Mouse (Mus musculus) heart, adult 2 months (tissue): ENCODE measurements around the gene Nanos2. TPM values are rescaled to one million over a fixed set of nuclear protein-coding genes. Genes with fewer than 3 reads are reported as not detected.

ENCODE experiments used
- DNase-seq, 2 experiments: peaks; one replicate each; pipeline ENCODE4 v3.0.0; 2021
- H3K27ac ChIP-seq: fragments of 200-600 bp; 2 replicates; pipeline ENCODE4 v1.8.1; 2022
- H3K27me3 ChIP-seq: fragments of 200-500 bp; 2 replicates; pipeline ENCODE4 v1.6.1; 2012; ENCODE audit warnings: mild to moderate bottlenecking, low read length, inconsistent platforms, mixed read lengths; ENCODE audit not compliant: control insufficient read depth, insufficient read depth
- H3K36me3 ChIP-seq: fragments of 200-500 bp; 2 replicates; pipeline ENCODE4 v1.6.1; 2012; ENCODE audit warnings: low read length, inconsistent platforms; ENCODE audit not compliant: control insufficient read depth, insufficient read depth
- H3K4me1 ChIP-seq: fragments of 200-500 bp; 2 replicates; pipeline ENCODE4 v1.6.1; 2011; ENCODE audit warnings: low read length; ENCODE audit not compliant: control insufficient read depth, insufficient read depth
- H3K4me3 ChIP-seq: fragments of 200-600 bp; 2 replicates; pipeline ENCODE4 v1.8.1; 2022
- H3K79me2 ChIP-seq: fragments of 200-500 bp; replicated peaks from 2 replicates; pipeline ENCODE4 v1.6.1; 2012; ENCODE audit warnings: mild to moderate bottlenecking, inconsistent platforms, low read length, moderate library complexity, mixed read lengths; ENCODE audit not compliant: control insufficient read depth, insufficient read depth
- H3K9ac ChIP-seq: fragments of 200-500 bp; 2 replicates; pipeline ENCODE4 v1.6.1; 2012; ENCODE audit warnings: low read depth, mild to moderate bottlenecking, control low read depth, inconsistent platforms, low read length, mixed read lengths
- CTCF ChIP-seq: fragments of 200-600 bp; IDR thresholded peaks from 2 replicates; pipeline ENCODE4 v1.8.1; 2022; ENCODE audit warnings: antibody characterized with exemption, mild to moderate bottlenecking, moderate library complexity
- EP300 ChIP-seq: fragments of 200-500 bp; IDR thresholded peaks from 2 replicates; pipeline ENCODE4 v1.6.1; 2011; ENCODE audit warnings: low read depth, low read length, control low read depth; ENCODE audit not compliant: insufficient read depth
- POLR2A ChIP-seq: fragments of 200-500 bp; IDR thresholded peaks from 2 replicates; pipeline ENCODE4 v1.6.1; 2011; ENCODE audit warnings: mild to moderate bottlenecking, low read depth, low read length, control low read depth; ENCODE audit not compliant: insufficient read depth
- WGBS: fragments of 180-500 bp; shearing (Covaris S2); methylation state at CpG from one replicate; pipeline ENCODE4 v1.1.7; 2018; 5-methylcytosine and 5-hydroxymethylcytosine counted together
- intact Hi-C: fragments of 180-260 bp; cut with DNase I; formaldehyde crosslinking; loops from one replicate; pipeline ENCODE4 v1.15.1; 2025
- polyA plus RNA-seq: library from polyadenylated mRNA; depleted of rRNA; stranded (reverse); fragments of >200 nt; gene quantifications from 2 replicates; pipeline ENCODE4 v1.2.3, GENCODE M21; 2012
- total RNA-seq, 2 experiments: library from RNA; stranded (reverse); gene quantifications; 2 replicates each; pipeline ENCODE4 v1.2.3; 2021

The Nanos2 gene
- total and polyA plus RNA-seq, 3 experiments: 0.08 TPM; not detected in 2

DNA sequence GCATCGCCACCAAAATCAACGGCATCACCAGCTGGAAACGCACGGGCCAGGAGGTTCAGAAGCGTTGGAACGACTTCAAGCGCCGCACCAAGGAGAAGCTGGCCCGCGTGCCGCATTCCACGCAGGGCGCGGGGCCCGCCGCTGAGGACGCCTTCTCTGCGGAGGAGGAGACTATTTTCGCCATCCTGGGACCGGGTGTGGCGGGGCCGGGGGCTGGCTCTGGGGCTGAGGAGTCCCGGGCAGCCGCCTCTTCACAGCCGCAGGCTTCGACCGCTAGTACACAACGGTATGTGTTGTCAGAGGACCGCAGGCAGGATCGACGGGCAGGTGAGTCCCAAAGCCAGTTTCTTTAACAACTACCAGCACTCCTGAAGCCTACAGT, 5.1 kb downstream of the Nanos2 start:
- Histone ChIP-seq H3K4me1 (no peaks in the 10 kb centered on the region), H3K79me2 (no peaks in the 10 kb centered on the region), H3K27me3 (no peaks in the 10 kb centered on the region; the same call in 1 of the 2 replicates), H3K9ac (peak overlapping the region; percentile 63), H3K4me3 (peak overlapping the region; percentile 64), H3K27ac (peak overlapping the region; percentile 5), H3K36me3 (no peaks in the 10 kb centered on the region)
- DNase-seq: peak in 1 of 2 experiments; percentile 59
- WGBS: 5% methylated on average over 31 of the region's 31 CpGs
- TF ChIP-seq CTCF (no peak), EP300 (no peak), POLR2A (no peak)
- intact Hi-C loops: loop anchor here (5.0 kb wide), 1 partner anchor 95 kb away; no protein-coding TSS in a partner anchor

GRCm38 (mm10) chr7:18993036-18993435, 5.8 kb downstream of the Nanos2 start:
- intact Hi-C loops: loop anchor here (5.0 kb wide), 1 partner anchor 96 kb away; no protein-coding TSS in a partner anchor
- no peak for TF ChIP-seq EP300
- TF ChIP-seq CTCF: no peak
- TF ChIP-seq POLR2A: no peak
- H3K4me3 ChIP-seq: no peak overlapping the region
- H3K79me2 ChIP-seq: no peaks in the 10 kb centered on the region
- DNase-seq: no peak
- no peak overlapping the region for H3K9ac ChIP-seq
- no peaks in the 10 kb centered on the region for H3K4me1 ChIP-seq
- H3K27me3 ChIP-seq: no peaks in the 10 kb centered on the region
- no peaks in the 10 kb centered on the region for H3K36me3 ChIP-seq
- WGBS: 74% methylated on average over 5 of the region's 5 CpGs
- H3K27ac ChIP-seq: no peak overlapping the region

DNA sequence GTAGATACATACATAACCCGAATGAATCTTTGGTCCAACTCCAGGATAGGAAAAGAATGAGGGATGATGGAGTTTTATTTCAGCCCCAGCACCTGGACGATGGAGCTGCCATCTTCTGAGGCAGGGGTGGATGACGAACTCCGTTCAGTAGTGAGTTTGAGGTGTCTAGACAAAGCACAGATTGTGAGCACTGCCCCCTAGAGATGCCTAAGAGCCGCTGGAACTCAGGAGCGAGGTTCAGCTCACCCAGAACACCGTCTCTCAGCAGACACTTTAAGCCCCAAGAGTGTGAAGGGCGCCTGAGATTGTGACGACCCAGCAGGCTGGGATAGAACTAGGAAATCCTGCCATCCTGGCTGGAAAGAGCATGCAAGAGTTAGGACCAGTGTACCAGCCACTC, 11.6 kb downstream of the Nanos2 start:
- 48% methylated on average over 9 of the region's 9 CpGs for WGBS
- H3K36me3 ChIP-seq: no peaks in the 10 kb centered on the region
- no peak overlapping the region for H3K27ac ChIP-seq
- no peak overlapping the region for H3K4me3 ChIP-seq
- H3K9ac ChIP-seq: no peak overlapping the region
- no peaks in the 10 kb centered on the region for H3K27me3 ChIP-seq
- peaks cover 2% of the 10 kb centered on the region; the same call in 1 of the 2 replicates for H3K4me1 ChIP-seq
- H3K79me2 ChIP-seq: no peaks in the 10 kb centered on the region
- DNase-seq: no peak
- intact Hi-C loops: no loop called here
- TF ChIP-seq POLR2A (no peak), CTCF (peak; percentile 47)

DNA sequence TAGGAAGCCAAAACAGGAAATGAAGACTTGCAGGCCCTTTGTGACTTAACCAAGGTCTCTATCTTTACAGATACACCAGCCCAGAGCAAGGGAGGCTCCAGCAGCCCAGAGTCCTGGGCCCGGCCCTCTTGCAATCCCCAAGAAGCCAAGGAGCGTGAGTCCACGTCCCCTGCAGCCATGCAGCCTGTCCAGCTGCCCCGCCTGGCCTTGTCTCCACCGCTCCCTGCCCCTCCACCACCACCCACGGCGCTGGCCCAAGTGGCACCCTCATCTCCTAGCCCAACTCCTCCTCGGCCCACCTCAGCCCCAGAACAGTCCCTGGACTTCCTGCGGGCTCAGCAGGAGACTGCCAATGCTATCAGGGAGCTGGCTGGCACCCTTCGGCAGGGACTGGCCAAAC, 13.2 kb downstream of the Nanos2 start:
- H3K27me3 ChIP-seq: no peaks in the 10 kb centered on the region
- DNase-seq: peak in 1 of 2 experiments; percentile 29
- WGBS: 31% methylated on average over 10 of the region's 10 CpGs
- peak overlapping the region; percentile 94 for H3K27ac ChIP-seq
- H3K79me2 ChIP-seq: peaks cover 4% of the 10 kb centered on the region; the same call in 1 of the 2 replicates
- peaks cover 2% of the 10 kb centered on the region; the same call in 1 of the 2 replicates for H3K4me1 ChIP-seq
- TF ChIP-seq CTCF (no peak), EP300 (no peak), POLR2A (no peak)
- no peaks in the 10 kb centered on the region; the same call in 1 of the 2 replicates for H3K36me3 ChIP-seq
- intact Hi-C loops: no loop called here
- peak overlapping the region; percentile 57 for H3K9ac ChIP-seq
- H3K4me3 ChIP-seq: peak overlapping the region; percentile 45

DNA sequence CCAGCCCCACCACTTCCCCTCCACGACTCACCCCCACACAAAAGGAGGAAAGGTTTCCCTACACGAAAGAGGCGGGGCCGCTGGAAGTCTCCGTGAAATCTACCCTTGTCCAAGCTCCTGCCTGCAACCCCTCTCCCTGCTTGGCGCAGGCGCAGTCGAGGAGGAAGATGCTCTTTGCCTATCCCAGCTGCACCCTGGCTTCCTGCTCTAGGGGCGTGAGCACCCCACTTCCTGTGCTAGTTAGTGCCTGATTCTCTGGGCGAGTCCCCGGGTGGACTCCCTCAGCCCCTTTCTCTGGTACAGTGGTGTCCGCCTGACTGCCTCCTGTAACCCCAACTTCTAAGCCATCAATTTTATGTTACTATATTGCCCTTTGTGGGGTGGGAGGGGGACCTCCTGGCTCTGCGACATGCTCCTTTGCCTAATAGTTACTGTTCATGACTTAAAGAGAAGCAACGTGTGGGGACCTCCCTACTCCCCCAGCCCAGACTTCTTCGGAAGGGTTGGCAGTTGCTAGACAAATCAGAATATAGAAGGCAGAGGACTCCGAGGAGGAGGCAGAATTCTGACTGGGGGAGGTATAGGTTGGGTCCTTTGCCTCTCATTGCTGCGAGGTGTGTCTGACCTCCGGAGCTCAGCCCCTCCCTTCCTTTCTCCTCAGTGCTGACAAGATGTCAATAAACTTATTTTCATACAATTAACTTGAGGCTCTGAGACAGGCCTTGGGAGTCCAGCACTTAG, 14.0 kb downstream of the Nanos2 start:
- H3K4me3 ChIP-seq: peak overlapping the region; percentile 45
- TF ChIP-seq CTCF (no peak), EP300 (no peak), POLR2A (peak; percentile 75)
- WGBS: 22% methylated on average over 18 of the region's 18 CpGs
- peaks cover 4% of the 10 kb centered on the region; the same call in 1 of the 2 replicates for H3K79me2 ChIP-seq
- peak overlapping the region; percentile 57 for H3K9ac ChIP-seq
- intact Hi-C loops: no loop called here
- peak; percentile 81 to 89 for DNase-seq
- H3K36me3 ChIP-seq: peaks cover 2% of the 10 kb centered on the region
- H3K27me3 ChIP-seq: no peaks in the 10 kb centered on the region
- H3K27ac ChIP-seq: peak overlapping the region; percentile 94
- peaks cover 2% of the 10 kb centered on the region; the same call in 1 of the 2 replicates for H3K4me1 ChIP-seq

GRCm38 (mm10) chr7:19001807-19002085, 14.5 kb downstream of the Nanos2 start:
- Histone ChIP-seq H3K79me2 (peaks cover 4% of the 10 kb centered on the region; the same call in 1 of the 2 replicates), H3K27ac (peak overlapping the region; percentile 94), H3K9ac (no peak overlapping the region), H3K4me1 (peaks cover 2% of the 10 kb centered on the region; the same call in 1 of the 2 replicates), H3K27me3 (no peaks in the 10 kb centered on the region), H3K4me3 (peak overlapping the region; percentile 45; the same call in 1 of the 2 replicates), H3K36me3 (peaks cover 2% of the 10 kb centered on the region)
- intact Hi-C loops: no loop called here
- TF ChIP-seq EP300 (no peak), CTCF (no peak), POLR2A (no peak)
- 59% methylated on average over 3 of the region's 3 CpGs for WGBS
- no peak for DNase-seq
